Mouse (Mus musculus) mammary gland, adult 2 months (tissue): Measurements from ENCODE around the gene Sdha. TPM values are rescaled to one million over a fixed set of nuclear protein-coding genes. Genes with fewer than 3 reads are reported as not detected.

Experiments used
- polyA plus RNA-seq: library from polyadenylated mRNA; depleted of rRNA; stranded (reverse); fragments of >200 nt; gene quantifications from 2 replicates; pipeline ENCODE4 v1.2.3, GENCODE M21; 2012; ENCODE audit warnings: low replicate concordance; rRNA removed

Gene Sdha
- polyA plus RNA-seq = 133 and 349 TPM in 2 replicates

GRCm38 (mm10) chr13:74349566-74350434, at the start of gene Sdha, which contains the start of gene Ccdc127:
TSS of gene Sdha (minus strand) at chr13:74350280.
TSS of gene Ccdc127 (plus strand) at chr13:74350309.

DNA sequence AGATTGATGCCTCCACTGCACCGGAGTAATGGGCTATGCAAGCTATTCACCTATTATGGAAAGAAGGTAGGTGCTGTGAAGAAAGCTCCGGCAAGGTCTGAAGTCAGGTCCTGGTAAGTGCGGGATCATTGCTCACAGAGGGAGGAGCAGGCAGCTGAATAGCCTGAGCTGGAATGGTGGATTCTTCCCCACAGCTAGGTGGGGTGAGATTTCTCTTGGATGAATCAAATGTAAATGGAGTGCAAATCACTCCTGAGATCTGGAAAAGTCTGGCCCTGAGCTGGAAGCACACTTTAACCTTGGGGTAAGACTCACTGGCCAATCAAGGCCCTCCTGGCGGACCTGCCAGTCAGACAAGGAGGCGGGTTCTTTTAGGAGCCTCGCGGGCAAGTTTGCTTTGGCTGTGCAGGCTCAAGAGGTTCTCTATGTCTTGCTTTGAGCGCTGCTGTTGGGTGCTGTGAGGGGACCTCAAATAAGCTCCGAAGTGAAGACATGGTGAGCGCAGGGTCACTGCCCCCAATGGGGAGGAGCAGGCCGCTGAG, 49.3 kb upstream of the Sdha start, which contains the start of gene Ftl1-ps1:
TSS of gene Ftl1-ps1 (plus strand) at position 397 of the 542 bp plus-strand sequence.

DNA sequence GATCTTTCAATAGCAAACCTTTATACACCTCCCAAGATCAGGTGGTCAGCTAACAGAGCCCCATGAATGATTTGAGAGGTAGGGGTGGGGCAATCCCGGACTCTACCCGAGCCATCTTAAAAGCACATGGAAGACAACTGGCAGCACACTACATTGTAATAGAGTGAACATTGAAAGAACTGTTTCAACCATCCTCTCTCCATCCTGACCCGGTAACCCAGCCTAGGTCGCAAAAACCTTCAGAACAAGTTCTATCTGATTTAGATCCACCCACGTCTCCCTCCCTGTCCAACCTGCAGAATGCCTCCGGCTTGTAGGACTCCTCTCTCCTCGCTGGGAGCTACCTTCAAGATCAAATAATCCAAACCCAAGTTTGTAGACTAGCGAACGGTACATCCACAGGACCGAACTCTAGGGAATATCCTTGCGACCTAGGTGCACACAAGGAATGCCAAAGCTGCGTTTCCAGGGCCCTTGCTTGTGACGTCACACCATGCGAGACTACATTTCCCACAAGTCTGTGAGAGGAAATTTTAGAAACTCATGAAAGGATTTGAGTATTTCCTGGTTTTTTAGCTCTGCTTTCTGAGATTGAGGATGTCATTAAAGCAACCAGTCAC, 40.4 kb upstream of the Sdha start, which contains the start of gene Zfp72:
TSS of gene Zfp72 (minus strand) at position 466 of the 620 bp plus-strand sequence.

GRCm38 (mm10) chr13:74363859-74364235, 13.8 kb upstream of the Sdha start, which contains the start of gene Lrrc14b:
TSS of gene Lrrc14b (minus strand) at chr13:74364005.

DNA sequence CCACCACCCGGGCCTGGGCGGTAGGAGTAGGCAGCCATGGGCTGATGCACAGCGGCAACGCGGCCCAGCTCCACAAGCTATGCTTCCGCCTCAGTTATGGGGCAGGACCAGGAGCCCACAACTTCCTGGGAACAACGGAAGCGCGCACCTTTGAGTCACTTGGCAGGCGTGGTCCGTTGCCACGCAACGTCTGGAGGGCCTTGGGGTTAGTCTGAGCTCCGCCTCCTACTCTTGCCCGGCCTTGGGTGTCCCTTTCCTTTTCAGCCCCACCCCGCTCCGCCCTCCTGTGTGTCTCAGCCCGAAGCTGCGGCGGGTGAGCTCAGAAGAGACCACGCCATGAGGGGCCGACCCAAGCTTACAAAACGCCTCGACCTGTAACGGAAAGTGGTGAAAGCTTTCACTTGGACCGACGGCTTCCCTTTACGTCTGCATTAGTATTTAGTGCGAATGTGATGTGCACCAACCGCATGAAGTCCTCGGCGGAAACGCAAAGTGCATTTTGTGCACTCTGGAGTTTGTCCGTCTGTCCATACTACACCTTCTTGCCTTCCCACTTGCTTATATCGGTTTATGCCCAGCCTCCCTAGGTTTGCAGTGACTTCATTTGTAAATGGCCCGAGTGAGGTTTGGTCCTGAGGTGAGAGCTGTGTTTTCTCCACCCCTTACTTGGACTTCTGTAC, 32.8 kb downstream of the Sdha start, which contains the start of gene Pdcd6:
TSS of gene Pdcd6 (minus strand) at position 411 of the 680 bp plus-strand sequence.

DNA sequence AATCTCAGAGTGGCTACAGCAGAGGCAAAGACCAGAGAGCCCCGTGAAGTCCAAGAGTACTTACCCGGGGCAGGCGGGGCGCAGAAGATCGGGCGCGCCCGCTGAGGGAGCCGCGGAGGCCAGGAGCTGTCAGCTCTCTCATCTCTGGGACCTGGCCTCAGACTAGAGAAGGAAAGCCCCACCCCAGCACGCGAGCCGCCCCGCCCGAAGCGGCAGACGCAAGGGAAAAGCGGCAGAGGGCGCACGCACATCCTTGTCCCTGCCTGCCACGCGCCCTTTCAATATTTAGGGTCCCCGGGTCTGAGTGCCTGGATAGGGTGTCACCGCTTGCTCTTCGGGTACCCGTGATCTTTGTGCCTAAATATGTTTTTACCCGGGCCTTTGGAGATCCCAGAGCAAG, 57.9 kb downstream of the Sdha start, which contains the start of gene Ahrr:
TSS of gene Ahrr (minus strand) at position 165 of the 400 bp plus-strand sequence.

Other genes starting within 250 kb of the Sdha start
- gene Slc9a3, start 228.8 kb downstream of the Sdha start, polyA plus RNA-seq = 0.08 and 0.45 TPM in 2 replicates
- 29.8 and 40.3 TPM in 2 replicates for gene Exoc3, start 141.5 kb downstream of the Sdha start, polyA plus RNA-seq
- 1.3 and 1.7 TPM in 2 replicates for gene Ahrr, start 57.9 kb downstream of the Sdha start, polyA plus RNA-seq
- gene Pdcd6, start 32.7 kb downstream of the Sdha start, polyA plus RNA-seq = 61.5 and 126 TPM in 2 replicates
- 1.6 and 4.7 TPM in 2 replicates for gene Ccdc127, start within 50 bp of the Sdha start, polyA plus RNA-seq
- gene Lrrc14b, start 13.7 kb upstream of the Sdha start, polyA plus RNA-seq = 0.51 and 34.5 TPM in 2 replicates
- 0.10 and 0.49 TPM in 2 replicates for gene Zfp72, start 40.6 kb upstream of the Sdha start, polyA plus RNA-seq
- 30.7 and 42.0 TPM in 2 replicates for gene Ftl1-ps1, start 49.4 kb upstream of the Sdha start, polyA plus RNA-seq
- gene Zfp825, start 143.7 kb upstream of the Sdha start, polyA plus RNA-seq = 0.60 and 1.8 TPM in 2 replicates